Mouse (Mus musculus) MEL (cell line): ENCODE measurements around the gene Rab37. TPM values are rescaled to one million over a fixed set of nuclear protein-coding genes. Genes with fewer than 3 reads are reported as not detected.

Source experiments
- DNase-seq: peaks from one replicate; pipeline ENCODE4 v3.0.0; 2011; ENCODE audit warnings: low read depth, low spot score
- H3K27ac ChIP-seq: 2 replicates; pipeline ENCODE4 v1.5.1; 2012; ENCODE audit warnings: low read depth, mild to moderate bottlenecking, control low read depth, low read length, moderate library complexity; ENCODE audit not compliant: control insufficient read depth
- H3K27me3 ChIP-seq, 2 experiments: fragments of 150-350 bp in 1 of 2; sonication (generic) in 1 of 2; 2 replicates each; pipeline ENCODE4 v1.6.1; 2012; ENCODE audit warnings: low read length in 2 of 2, mild to moderate bottlenecking in 2 of 2, improper control_type of control experiment in 1 of 2, moderate library complexity in 1 of 2; ENCODE audit not compliant: insufficient read depth in 2 of 2, control insufficient read depth in 1 of 2
- H3K36me3 ChIP-seq, 2 experiments: 2 replicates each; pipeline ENCODE4 v1.6.1; 2012 to 2014; ENCODE audit warnings: low read length in 2 of 2, improper control_type of control experiment in 1 of 2, inconsistent platforms in 1 of 2, mild to moderate bottlenecking in 1 of 2; ENCODE audit not compliant: insufficient read depth in 2 of 2, control insufficient read depth in 1 of 2
- H3K4me1 ChIP-seq, 2 experiments: fragments of 150-350 bp in 1 of 2; sonication (generic) in 1 of 2; 2 replicates each; pipeline ENCODE4 v1.6.1; 2012; ENCODE audit warnings: low read length in 2 of 2, improper control_type of control experiment in 1 of 2, mild to moderate bottlenecking in 1 of 2; ENCODE audit not compliant: insufficient read depth in 2 of 2, control insufficient read depth in 1 of 2
- H3K4me3 ChIP-seq, 2 experiments: fragments of 150-350 bp in 1 of 2; sonication (generic) in 1 of 2; 2 replicates each; pipeline ENCODE4 v1.5.1; 2012; ENCODE audit warnings: low read depth in 2 of 2, low read length in 2 of 2, mild to moderate bottlenecking in 2 of 2, moderate library complexity in 2 of 2, control low read depth in 1 of 2, improper control_type of control experiment in 1 of 2; ENCODE audit not compliant: control insufficient read depth in 1 of 2, insufficient read depth in 1 of 2
- H3K79me2 ChIP-seq: 2 replicates; pipeline ENCODE4 v1.6.1; 2012; ENCODE audit warnings: mild to moderate bottlenecking, low read length, moderate library complexity; ENCODE audit not compliant: control insufficient read depth, poor library complexity, insufficient read depth
- H3K9ac ChIP-seq: 2 replicates; pipeline ENCODE4 v1.6.1; 2012; ENCODE audit warnings: low read depth, mild to moderate bottlenecking, control low read depth, low read length, moderate library complexity; ENCODE audit not compliant: control insufficient read depth, poor library complexity, severe bottlenecking
- H3K9me3 ChIP-seq: fragments of 150-350 bp; sonication (generic); replicated peaks from 2 replicates; pipeline ENCODE4 v1.6.1; 2012; ENCODE audit warnings: mild to moderate bottlenecking, low read length, improper control_type of control experiment, moderate library complexity; ENCODE audit not compliant: insufficient read depth
- BHLHE40 ChIP-seq: IDR thresholded peaks from 2 replicates; pipeline ENCODE4 v1.6.1; 2012; ENCODE audit warnings: low read depth, mild to moderate bottlenecking, inconsistent platforms, low read length, improper control_type of control experiment, borderline replicate concordance
- CHD1 ChIP-seq: IDR thresholded peaks from 2 replicates; pipeline ENCODE4 v1.6.1; 2012; ENCODE audit warnings: low read depth, mild to moderate bottlenecking, inconsistent platforms, low read length, improper control_type of control experiment
- CHD2 ChIP-seq: IDR thresholded peaks from 2 replicates; pipeline ENCODE4 v1.6.1; 2011; ENCODE audit warnings: low read length, improper control_type of control experiment
- E2F4 ChIP-seq: IDR thresholded peaks from 2 replicates; pipeline ENCODE4 v1.6.1; 2011; ENCODE audit warnings: low read depth, low read length, improper control_type of control experiment, borderline replicate concordance
- GATA1 ChIP-seq: IDR thresholded peaks from 2 replicates; pipeline ENCODE4 v1.6.1; 2011; ENCODE audit warnings: low read depth, low read length, improper control_type of control experiment
- HCFC1 ChIP-seq: IDR thresholded peaks from 2 replicates; pipeline ENCODE4 v1.6.1; 2012; ENCODE audit warnings: low read depth, mild to moderate bottlenecking, inconsistent platforms, low read length, improper control_type of control experiment, moderate library complexity
- JUND ChIP-seq: IDR thresholded peaks from 2 replicates; pipeline ENCODE4 v1.6.1; 2011; ENCODE audit warnings: low read depth, mild to moderate bottlenecking, improper control_type of control experiment, low read length
- MAX ChIP-seq: IDR thresholded peaks from 2 replicates; pipeline ENCODE4 v1.6.1; 2011; ENCODE audit warnings: low read length, improper control_type of control experiment
- MAZ ChIP-seq: IDR thresholded peaks from 2 replicates; pipeline ENCODE4 v1.6.1; 2012; ENCODE audit warnings: low read depth, mild to moderate bottlenecking, inconsistent platforms, low read length, improper control_type of control experiment
- MXI1 ChIP-seq: IDR thresholded peaks from 2 replicates; pipeline ENCODE4 v1.6.1; 2011; ENCODE audit warnings: mild to moderate bottlenecking, low read depth, low read length, improper control_type of control experiment
- MYB ChIP-seq: IDR thresholded peaks from 2 replicates; pipeline ENCODE4 v1.6.1; 2011; ENCODE audit warnings: mild to moderate bottlenecking, low read depth, low read length, improper control_type of control experiment
- NELFE ChIP-seq: IDR thresholded peaks from 2 replicates; pipeline ENCODE4 v1.6.1; 2011; ENCODE audit warnings: low read depth, low read length, improper control_type of control experiment
- POLR2AphosphoS2 ChIP-seq: IDR thresholded peaks from 2 replicates; pipeline ENCODE4 v1.6.1; 2011; ENCODE audit warnings: low read length, improper control_type of control experiment
- POLR2AphosphoS5 ChIP-seq: IDR thresholded peaks from 2 replicates; pipeline ENCODE4 v1.6.1; 2012; ENCODE audit warnings: low read depth, borderline replicate concordance, mild to moderate bottlenecking, inconsistent platforms, low read length, moderate library complexity, mixed read lengths
- TAL1 ChIP-seq: IDR thresholded peaks from 2 replicates; pipeline ENCODE4 v1.6.1; 2012; ENCODE audit warnings: mild to moderate bottlenecking, inconsistent platforms, low read length, moderate library complexity, mixed read lengths
- TBP ChIP-seq: IDR thresholded peaks from 2 replicates; pipeline ENCODE4 v1.8.0; 2011; ENCODE audit warnings: low read depth, low read length, improper control_type of control experiment
- USF1 ChIP-seq: IDR thresholded peaks from 2 replicates; pipeline ENCODE4 v1.6.1; 2014; ENCODE audit warnings: low read depth, mild to moderate bottlenecking, inconsistent platforms, low read length, improper control_type of control experiment, moderate library complexity
- ZNF384 ChIP-seq: IDR thresholded peaks from 2 replicates; pipeline ENCODE4 v1.6.1; 2012; ENCODE audit warnings: low read depth, mild to moderate bottlenecking, inconsistent platforms, low read length, improper control_type of control experiment
- polyA plus RNA-seq, 2 experiments: library from polyadenylated mRNA; stranded (reverse) in 1 of 2; unstranded in 1 of 2; fragments of >175 nt in 1 of 2; fragments of >200 nt in 1 of 2; gene quantifications; 2 replicates each; pipeline versions ENCODE4 v1.2.1 to v1.2.4; 2012; ENCODE audit warnings: low replicate concordance in 2 of 2, low read depth in 1 of 2; ENCODE audit not compliant: insufficient read length in 2 of 2, insufficient read depth in 1 of 2, missing spikeins in 1 of 2
- total RNA-seq: library from RNA; depleted of rRNA; stranded (reverse); fragments of 300-350 nt; gene quantifications from 2 replicates; pipeline ENCODE4 v1.2.3, GENCODE M21; 2012

Gene Rab37
- total and polyA plus RNA-seq, 3 experiments = 14.6 to 20.6 TPM; not detected in 1

GRCm38 (mm10) chr11:115100741-115101140 lies 9.5 kb downstream of the Rab37 start:
- H3K4me3 ChIP-seq = no peak overlapping the region
- no peaks in the 10 kb centered on the region for H3K79me2 ChIP-seq
- H3K4me1 ChIP-seq = no peaks in the 10 kb centered on the region
- no peaks in the 10 kb centered on the region for H3K9me3 ChIP-seq
- H3K27me3 ChIP-seq = no peaks in the 10 kb centered on the region
- no peaks in the 10 kb centered on the region for H3K36me3 ChIP-seq
- no peak overlapping the region for H3K27ac ChIP-seq
- no peak for DNase-seq
- no peak overlapping the region for H3K9ac ChIP-seq
- TF ChIP-seq CHD2 = no peak
- TF ChIP-seq NELFE = no peak
- TF ChIP-seq BHLHE40 = no peak
- TF ChIP-seq HCFC1 = no peak
- no peak for TF ChIP-seq MAZ
- no peak for TF ChIP-seq MXI1
- TF ChIP-seq TAL1 = no peak
- no peak for TF ChIP-seq GATA1
- TF ChIP-seq MAX = no peak
- no peak for TF ChIP-seq POLR2AphosphoS5
- no peak for TF ChIP-seq E2F4
- TF ChIP-seq MYB = no peak

- Histone ChIP-seq H3K9ac (no peak overlapping the region), H3K27me3 (no peaks in the 10 kb centered on the region), H3K36me3 (no peaks in the 10 kb centered on the region), H3K4me3 (no peak overlapping the region), H3K9me3 (no peaks in the 10 kb centered on the region), H3K27ac (no peak overlapping the region), H3K4me1 (no peaks in the 10 kb centered on the region), H3K79me2 (no peaks in the 10 kb centered on the region)
- no peak for DNase-seq
- TF ChIP-seq TBP (no peak), MXI1 (no peak), CHD1 (no peak), ZNF384 (no peak), JUND (no peak), POLR2AphosphoS2 (no peak), USF1 (no peak)
These were observed 10.4 kb downstream of the Rab37 start for GRCm38 (mm10) chr11:115101615-115102051.
